Mouse (Mus musculus): ENCODE data around the gene Osbpl3.
"Not testable (repeated sequence)": the region's sequence is repeated elsewhere in the genome, so short reads cannot be mapped to it uniquely, and the experiment has no call there.

The Osbpl3 gene

GRCm38 (mm10) chr6:50453651-50454050, 2.4 kb downstream of the Osbpl3 start:
- no peak for DNase-seq (ENCODE audit: extremely low spot score, low spot score)

- no peak for DNase-seq (ENCODE audit: extremely low spot score, low spot score)
These were observed 3.8 kb downstream of the Osbpl3 start for GRCm38 (mm10) chr6:50452220-50452619.

- DNase-seq (ENCODE audit: extremely low spot score, low spot score), result no peak
These were observed 10.4 kb downstream of the Osbpl3 start for GRCm38 (mm10) chr6:50445616-50446015.

GRCm38 (mm10) chr6:50440966-50441862, 14.8 kb downstream of the Osbpl3 start:
- no peak for DNase-seq (ENCODE audit: extremely low spot score, low spot score)

- no peak for DNase-seq (ENCODE audit: extremely low spot score, low spot score)
These were observed 15.8 kb downstream of the Osbpl3 start for GRCm38 (mm10) chr6:50440197-50440596.

- not testable (repeated sequence) for DNase-seq (ENCODE audit: extremely low spot score, low spot score)
These were observed 17.1 kb downstream of the Osbpl3 start for GRCm38 (mm10) chr6:50438900-50439299.

GRCm38 (mm10) chr6:50437815-50438214, 18.2 kb downstream of the Osbpl3 start:
- DNase-seq (ENCODE audit: extremely low spot score, low spot score), result no peak

- no peak for DNase-seq (ENCODE audit: extremely low spot score, low spot score)
These were observed 19.3 kb downstream of the Osbpl3 start for GRCm38 (mm10) chr6:50436661-50437060.

- no peak for DNase-seq (ENCODE audit: extremely low spot score, low spot score)
These were observed 23.5 kb downstream of the Osbpl3 start for GRCm38 (mm10) chr6:50432491-50432890.

GRCm38 (mm10) chr6:50429299-50429698, 26.7 kb downstream of the Osbpl3 start:
- DNase-seq (ENCODE audit: extremely low spot score, low spot score), result no peak

GRCm38 (mm10) chr6:50427051-50427732, 28.8 kb downstream of the Osbpl3 start:
- DNase-seq (ENCODE audit: extremely low spot score, low spot score), result no peak

GRCm38 (mm10) chr6:50426571-50426970, 29.4 kb downstream of the Osbpl3 start:
- DNase-seq (ENCODE audit: extremely low spot score, low spot score), result no peak

GRCm38 (mm10) chr6:50424271-50424670, 31.7 kb downstream of the Osbpl3 start:
- no peak for DNase-seq (ENCODE audit: extremely low spot score, low spot score)

GRCm38 (mm10) chr6:50420413-50420812, 35.6 kb downstream of the Osbpl3 start:
- no peak for DNase-seq (ENCODE audit: extremely low spot score, low spot score)

- DNase-seq (ENCODE audit: extremely low spot score, low spot score), result no peak
These were observed 36.3 kb downstream of the Osbpl3 start for GRCm38 (mm10) chr6:50419518-50420290.

- no peak for DNase-seq (ENCODE audit: extremely low spot score, low spot score)
These were observed 37.0 kb downstream of the Osbpl3 start for GRCm38 (mm10) chr6:50418951-50419350.

- DNase-seq (ENCODE audit: extremely low spot score, low spot score), result no peak
These were observed 39.1 kb downstream of the Osbpl3 start for GRCm38 (mm10) chr6:50416854-50417253.

- DNase-seq (ENCODE audit: extremely low spot score, low spot score), result no peak
These were observed 40.6 kb downstream of the Osbpl3 start for GRCm38 (mm10) chr6:50415431-50415830.

GRCm38 (mm10) chr6:50414547-50414946, 41.5 kb downstream of the Osbpl3 start:
- DNase-seq (ENCODE audit: extremely low spot score, low spot score), result no peak

GRCm38 (mm10) chr6:50413381-50413780, 42.6 kb downstream of the Osbpl3 start:
- DNase-seq (ENCODE audit: extremely low spot score, low spot score), result no peak

- no peak for DNase-seq (ENCODE audit: extremely low spot score, low spot score)
These were observed 43.8 kb downstream of the Osbpl3 start for GRCm38 (mm10) chr6:50412174-50412573.

- DNase-seq (ENCODE audit: extremely low spot score, low spot score), result no peak
These were observed 51.3 kb downstream of the Osbpl3 start for GRCm38 (mm10) chr6:50404698-50405097.
